Mouse (Mus musculus) hindbrain, embryonic 11.5 days (tissue): ENCODE measurements around the gene Micall2. TPM values are rescaled to one million over a fixed set of nuclear protein-coding genes. Genes with fewer than 3 reads are reported as not detected.
A peak's percentile ranks its signal among the peaks of the same experiment; 100 is the strongest.
"Not testable (repeated sequence)": the region's sequence is repeated elsewhere in the genome, so short reads cannot be mapped to it uniquely, and the experiment has no call there.

ENCODE experiments used
- ATAC-seq: fragments of 200-750 bp; cut with Nextera tagmentation; 2 replicates; pipeline ENCODE4 v1.8.0; 2017; ENCODE audit warnings: mild to moderate bottlenecking, moderate TSS enrichment, moderate library complexity; ENCODE audit not compliant: low FRiP score
- DNase-seq: peaks from one replicate; pipeline ENCODE4 v3.0.0-alpha.2; 2015; ENCODE audit warnings: low spot score
- H3K27ac ChIP-seq: fragments of 300-500 bp; sonication (generic); 2 replicates; pipeline ENCODE4 v1.5.1; 2014; ENCODE audit warnings: mild to moderate bottlenecking, low read depth, low read length
- H3K27me3 ChIP-seq: fragments of 300-500 bp; sonication (generic); 2 replicates; pipeline ENCODE4 v1.6.1; 2014; ENCODE audit warnings: mild to moderate bottlenecking, low read length, moderate library complexity, mixed read lengths; ENCODE audit not compliant: control insufficient read depth, insufficient read depth
- H3K36me3 ChIP-seq: fragments of 300-500 bp; sonication (generic); 2 replicates; pipeline ENCODE4 v1.6.1; 2014; ENCODE audit warnings: mild to moderate bottlenecking, low read length, moderate library complexity, mixed read lengths; ENCODE audit not compliant: control insufficient read depth, insufficient read depth
- H3K4me1 ChIP-seq: fragments of 300-500 bp; sonication (generic); replicated peaks from 2 replicates; pipeline ENCODE4 v1.6.1; 2014; ENCODE audit warnings: low read length, mixed read lengths; ENCODE audit not compliant: control insufficient read depth, insufficient read depth
- H3K4me2 ChIP-seq: fragments of 300-500 bp; sonication (generic); replicated peaks from 2 replicates; pipeline ENCODE4 v1.6.1; 2014; ENCODE audit warnings: mild to moderate bottlenecking, low read depth, low read length
- H3K4me3 ChIP-seq: fragments of 300-500 bp; sonication (generic); 2 replicates; pipeline ENCODE4 v1.5.1; 2014; ENCODE audit warnings: low read depth, low read length
- H3K9ac ChIP-seq: fragments of 300-500 bp; sonication (generic); 2 replicates; pipeline ENCODE4 v1.6.1; 2014; ENCODE audit warnings: low read depth, low read length
- H3K9me3 ChIP-seq: fragments of 300-500 bp; sonication (generic); 2 replicates; pipeline ENCODE4 v1.6.1; 2016; ENCODE audit warnings: low read length; ENCODE audit not compliant: control insufficient read depth
- WGBS: fragments of 180-500 bp; shearing (Covaris S2); extraction: QIAGEN DNeasy Blood & Tissue Kit; methylation state at CpG from one replicate; pipeline ENCODE4 v1.1.7; 2014; 5-methylcytosine and 5-hydroxymethylcytosine counted together
- polyA plus RNA-seq: library from polyadenylated mRNA; unstranded; fragments of >200 nt; fragmentation: Nextera tagmentation; extraction: Ambion mirVana; gene quantifications from 2 replicates; pipeline ENCODE4 v1.2.1, GENCODE M21; 2014

The Micall2 gene
- polyA plus RNA-seq, 1 experiment from 2014 or later, result 4.0 TPM

DNA sequence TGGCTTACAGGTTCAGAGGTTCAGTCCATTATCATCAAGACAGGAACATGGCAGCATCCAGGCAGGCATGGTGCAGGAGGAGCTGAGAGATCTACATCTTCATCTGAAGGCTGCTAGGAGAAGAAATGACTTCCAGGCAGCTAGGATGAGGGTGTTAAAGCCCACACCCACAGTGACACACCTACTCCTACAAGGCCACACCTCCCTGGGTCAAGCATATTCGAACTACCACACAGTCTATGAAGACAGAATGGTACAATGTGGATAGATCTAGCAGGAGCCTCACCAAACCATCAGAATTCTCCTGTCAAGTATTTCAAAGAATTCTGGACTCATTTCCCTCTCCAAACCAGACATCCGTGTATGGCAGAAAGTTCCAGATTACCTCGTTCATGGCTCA lies 40.3 kb downstream of the Micall2 start:
- not testable (repeated sequence) for H3K27ac ChIP-seq, H3K9ac ChIP-seq, H3K4me2 ChIP-seq, H3K4me3 ChIP-seq, DNase-seq, H3K4me1 ChIP-seq, H3K9me3 ChIP-seq, H3K36me3 ChIP-seq, H3K27me3 ChIP-seq, ATAC-seq
- 78% methylated on average over 3 of the region's 3 CpGs for WGBS

DNA sequence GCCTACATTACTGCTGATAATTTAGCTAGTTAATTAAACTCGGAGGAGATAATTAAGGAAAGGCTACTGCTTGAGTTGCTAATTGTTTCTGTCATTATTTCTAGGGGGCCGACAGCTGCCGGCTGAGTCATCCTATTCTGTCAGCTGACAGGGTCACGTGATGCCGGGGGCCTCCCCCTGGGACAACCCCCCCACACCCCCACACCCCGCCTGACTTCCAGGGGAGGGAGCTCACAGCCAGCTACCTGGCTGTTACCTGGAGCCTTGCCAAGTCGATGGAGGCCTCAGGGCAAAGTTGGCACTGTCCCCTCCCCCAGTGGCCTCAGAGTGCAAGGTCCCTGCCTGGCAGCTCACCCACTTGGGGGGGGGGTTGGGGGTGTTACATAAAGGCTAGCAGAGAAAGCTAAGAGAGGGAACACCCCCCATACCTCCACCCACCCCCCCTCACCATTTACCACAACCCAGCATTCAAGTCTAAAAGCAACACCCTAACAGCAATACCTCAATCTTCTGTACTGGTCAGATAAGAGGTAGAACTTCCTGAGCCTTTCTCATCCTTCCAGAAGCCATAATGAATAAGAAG lies 41.1 kb downstream of the Micall2 start:
- Histone ChIP-seq H3K4me1 (no peaks in the 10 kb centered on the region; the same call in 1 of the 2 replicates), H3K27ac (no peak overlapping the region), H3K9ac (no peak overlapping the region), H3K4me3 (no peak overlapping the region), H3K27me3 (0 out of 2 replicates have a peak, but pooled peaks cover 3% of the 10 kb centered on the region), H3K9me3 (no peaks in the 10 kb centered on the region), H3K4me2 (no peak overlapping the region), H3K36me3 (no peaks in the 10 kb centered on the region)
- DNase-seq (no peak), ATAC-seq (no peak)
- 43% methylated on average over 7 of the region's 7 CpGs for WGBS

DNA sequence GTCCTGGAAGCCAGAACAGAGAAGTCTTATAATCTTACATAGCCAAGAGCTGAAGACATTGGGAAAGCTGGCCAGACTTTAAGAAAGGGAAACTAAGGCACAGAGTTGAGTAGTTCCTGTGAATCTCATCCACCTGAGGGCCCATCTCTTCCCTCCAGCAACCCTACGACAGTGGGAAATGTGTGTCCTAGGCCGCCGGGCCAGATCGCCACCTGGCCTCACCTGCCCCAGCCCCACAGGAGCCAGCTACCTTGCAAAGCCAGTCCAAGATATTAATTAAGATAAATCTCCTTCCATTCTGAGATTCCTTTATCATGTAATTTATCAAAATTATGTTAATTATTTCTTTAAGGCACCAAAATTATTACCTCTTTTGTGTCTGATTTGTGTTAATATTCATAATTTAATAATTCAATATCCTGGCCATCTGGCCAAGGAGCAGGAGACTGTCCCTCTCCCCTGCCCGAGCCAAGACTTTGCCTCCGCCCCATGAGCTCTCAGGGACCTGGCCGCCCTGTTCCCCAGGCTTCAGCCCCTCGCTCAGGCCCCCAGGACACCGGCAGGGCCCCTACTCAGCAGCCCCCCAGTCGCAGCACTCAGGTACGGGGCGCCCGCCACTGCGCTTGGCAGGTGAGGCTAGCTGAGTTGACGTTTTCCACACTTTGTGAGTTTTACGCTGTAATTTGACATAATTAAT lies 41.7 kb downstream of the Micall2 start:
- ATAC-seq, result no peak
- WGBS, result 62% methylated on average over 16 of the region's 16 CpGs
- H3K9ac ChIP-seq, result no peak overlapping the region
- H3K9me3 ChIP-seq, result no peaks in the 10 kb centered on the region
- H3K27me3 ChIP-seq, result 0 out of 2 replicates have a peak, but pooled peaks cover 3% of the 10 kb centered on the region
- no peaks in the 10 kb centered on the region for H3K36me3 ChIP-seq
- no peak overlapping the region for H3K27ac ChIP-seq
- no peaks in the 10 kb centered on the region; the same call in 1 of the 2 replicates for H3K4me1 ChIP-seq
- no peak for DNase-seq
- H3K4me2 ChIP-seq, result no peak overlapping the region
- H3K4me3 ChIP-seq, result no peak overlapping the region

DNA sequence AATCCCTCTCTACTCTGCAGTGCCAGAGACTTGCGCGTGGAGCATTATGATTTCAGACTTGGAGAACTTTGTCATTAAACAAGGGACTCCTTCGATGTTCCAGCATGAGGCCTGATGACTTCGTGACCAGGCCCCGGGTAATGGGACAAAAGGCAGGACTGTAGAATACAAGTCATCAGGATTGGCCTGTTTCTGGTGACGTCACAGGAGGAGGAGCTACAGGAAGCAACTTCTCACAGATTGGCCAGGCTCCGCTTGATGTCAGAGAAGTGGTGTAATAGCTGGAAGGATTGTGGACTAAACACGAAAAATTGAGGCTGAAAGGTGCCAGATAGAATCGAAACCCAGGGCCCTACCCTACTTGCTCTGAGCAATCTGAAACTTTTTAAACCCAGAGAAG lies 45.3 kb downstream of the Micall2 start:
- no peak overlapping the region for H3K27ac ChIP-seq
- peaks cover 5% of the 10 kb centered on the region; the same call in 1 of the 2 replicates for H3K27me3 ChIP-seq
- 72% methylated on average over 9 of the region's 9 CpGs for WGBS
- H3K9me3 ChIP-seq, result no peaks in the 10 kb centered on the region
- DNase-seq, result no peak
- no peak overlapping the region for H3K4me2 ChIP-seq
- no peak overlapping the region for H3K4me3 ChIP-seq
- ATAC-seq, result no peak
- H3K9ac ChIP-seq, result no peak overlapping the region
- H3K36me3 ChIP-seq, result no peaks in the 10 kb centered on the region
- peaks cover 3% of the 10 kb centered on the region for H3K4me1 ChIP-seq

DNA sequence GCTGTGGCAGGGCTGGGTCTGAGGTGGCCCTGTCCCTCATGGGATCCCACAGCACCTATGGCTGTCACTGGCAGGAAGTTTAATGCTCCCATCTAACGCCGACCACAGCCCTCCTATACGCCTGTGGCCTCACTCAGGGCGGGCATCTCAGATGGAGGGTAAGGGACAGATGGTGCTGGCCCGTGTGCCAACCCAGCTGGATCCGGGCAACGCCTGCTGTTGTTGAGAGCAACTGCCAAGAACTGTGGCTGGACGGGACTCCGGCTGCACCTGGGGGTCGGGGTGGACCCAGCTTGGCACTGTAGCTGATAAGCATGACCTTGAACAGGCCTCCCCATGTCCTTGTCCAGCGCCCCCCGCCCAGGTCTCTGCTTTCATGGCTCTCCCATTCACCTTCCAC lies 47.8 kb downstream of the Micall2 start:
- no peak overlapping the region for H3K27ac ChIP-seq
- H3K4me2 ChIP-seq, result no peak overlapping the region
- H3K36me3 ChIP-seq, result no peaks in the 10 kb centered on the region
- peaks cover 12% of the 10 kb centered on the region; the same call in 1 of the 2 replicates for H3K27me3 ChIP-seq
- H3K4me3 ChIP-seq, result no peak overlapping the region
- 85% methylated on average over 12 of the region's 12 CpGs for WGBS
- H3K9ac ChIP-seq, result no peak overlapping the region
- ATAC-seq (no peak), DNase-seq (no peak)
- H3K4me1 ChIP-seq, result peaks cover 3% of the 10 kb centered on the region
- H3K9me3 ChIP-seq, result no peaks in the 10 kb centered on the region

DNA sequence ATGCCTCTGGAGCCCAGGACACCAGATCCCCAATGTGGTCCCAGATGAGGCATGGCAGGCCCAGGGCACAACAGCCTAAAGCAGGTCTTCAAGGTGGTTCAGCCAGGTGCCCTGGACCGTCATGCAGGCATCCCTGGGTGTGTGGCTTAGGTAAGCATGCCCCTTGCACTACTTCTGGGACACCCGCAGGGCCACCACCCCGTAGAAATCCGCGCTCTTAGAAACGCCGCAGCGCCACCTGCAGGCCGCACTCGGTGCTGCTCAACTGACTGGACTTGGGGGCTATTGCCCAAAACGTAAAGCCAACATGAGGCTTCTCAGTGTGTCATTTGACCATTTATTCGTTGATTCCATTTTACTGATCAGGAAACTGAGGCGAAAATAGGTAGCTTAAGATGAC lies 48.5 kb downstream of the Micall2 start:
- H3K27ac ChIP-seq, result no peak overlapping the region
- H3K4me3 ChIP-seq, result no peak overlapping the region
- H3K9ac ChIP-seq, result no peak overlapping the region
- peaks cover 19% of the 10 kb centered on the region for H3K27me3 ChIP-seq
- 9% methylated on average over 13 of the region's 13 CpGs for WGBS
- H3K9me3 ChIP-seq, result no peaks in the 10 kb centered on the region
- no peaks in the 10 kb centered on the region for H3K36me3 ChIP-seq
- ATAC-seq (no peak; the same call in 1 of the 2 replicates), DNase-seq (peak; percentile 70)
- H3K4me2 ChIP-seq, result no peak overlapping the region
- H3K4me1 ChIP-seq, result peaks cover 3% of the 10 kb centered on the region

DNA sequence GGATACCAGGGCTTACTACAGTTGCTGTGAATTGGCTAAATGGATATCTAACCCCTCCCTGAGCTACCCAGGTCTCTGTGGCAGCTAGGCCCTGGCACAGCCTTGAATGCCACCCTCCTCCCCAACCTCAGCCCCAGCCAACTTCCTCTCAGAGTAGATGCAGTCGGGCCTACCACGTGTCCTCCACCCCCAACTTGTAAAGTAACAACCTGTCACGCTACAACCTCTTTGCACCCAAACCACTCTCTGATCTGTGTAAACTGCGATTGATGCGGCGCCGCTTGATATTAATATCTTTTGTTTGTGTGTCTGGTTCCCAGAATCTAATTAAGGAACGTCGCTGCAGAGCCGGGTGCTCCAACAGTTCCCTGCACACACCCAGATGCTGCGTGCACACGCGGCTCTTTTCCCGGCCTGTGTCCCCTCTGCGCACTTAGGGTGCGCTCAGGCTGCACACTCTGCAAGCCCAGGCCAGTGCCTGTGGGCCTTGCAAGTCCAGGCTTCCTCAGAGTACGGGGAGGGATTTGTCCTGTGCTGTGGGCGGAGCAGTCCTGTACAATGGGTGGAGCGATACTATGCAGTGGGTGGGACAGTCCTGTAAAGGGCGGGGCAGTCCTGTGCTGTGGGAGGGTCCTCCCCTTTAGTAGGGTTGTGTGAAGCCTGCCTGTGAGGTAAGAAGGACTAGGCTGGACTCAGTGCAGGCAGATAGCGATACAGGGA lies 49.4 kb downstream of the Micall2 start:
- no peak overlapping the region for H3K9ac ChIP-seq
- 27% methylated on average over 21 of the region's 21 CpGs for WGBS
- peaks cover 24% of the 10 kb centered on the region for H3K27me3 ChIP-seq
- H3K4me1 ChIP-seq, result peaks cover 3% of the 10 kb centered on the region
- ATAC-seq, result peak; percentile 63
- no peak overlapping the region for H3K27ac ChIP-seq
- no peak overlapping the region for H3K4me2 ChIP-seq
- no peak overlapping the region for H3K4me3 ChIP-seq
- no peaks in the 10 kb centered on the region for H3K9me3 ChIP-seq
- peak; percentile 61 for DNase-seq
- no peaks in the 10 kb centered on the region for H3K36me3 ChIP-seq

DNA sequence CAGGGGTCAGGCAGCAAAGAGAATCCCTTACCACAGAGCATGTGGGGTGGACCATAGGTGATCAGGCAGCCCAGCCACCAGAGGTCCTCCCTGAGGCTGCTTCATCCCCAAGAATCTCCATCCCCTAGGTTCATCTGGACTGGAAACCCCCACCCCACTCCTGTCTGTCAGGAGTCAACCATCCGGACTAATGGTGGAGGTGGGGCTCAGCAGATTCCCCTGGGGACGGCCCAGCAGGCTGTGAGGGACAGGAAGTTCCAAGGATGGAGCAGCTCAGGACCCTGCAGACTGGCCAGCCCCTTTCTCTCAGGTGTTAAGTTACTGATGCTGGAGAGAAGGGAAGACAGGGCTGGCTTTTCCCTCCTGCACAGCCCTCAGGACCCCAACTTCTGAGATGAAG lies 52.9 kb downstream of the Micall2 start:
- 3% methylated on average over 2 of the region's 2 CpGs for WGBS
- H3K36me3 ChIP-seq, result no peaks in the 10 kb centered on the region
- peaks cover 33% of the 10 kb centered on the region for H3K27me3 ChIP-seq
- ATAC-seq (no peak), DNase-seq (peak; percentile 21)
- no peak overlapping the region for H3K27ac ChIP-seq
- H3K4me2 ChIP-seq, result no peak overlapping the region
- no peaks in the 10 kb centered on the region for H3K9me3 ChIP-seq
- no peak overlapping the region for H3K9ac ChIP-seq
- peaks cover 3% of the 10 kb centered on the region for H3K4me1 ChIP-seq
- no peak overlapping the region for H3K4me3 ChIP-seq
